Mouse (Mus musculus) intestine, postnatal 0 days (tissue): ENCODE data around the gene Rora. TPM values are rescaled to one million over a fixed set of nuclear protein-coding genes. Genes with fewer than 3 reads are reported as not detected.

Source experiments
- ATAC-seq: fragments of 200-750 bp; cut with Nextera tagmentation; 2 replicates; pipeline ENCODE4 v1.8.0; 2017; ENCODE audit warnings: mild to moderate bottlenecking, moderate TSS enrichment, moderate library complexity
- H3K27ac ChIP-seq: fragments of 300-500 bp; sonication (generic); 2 replicates; pipeline ENCODE4 v1.5.1; 2014; ENCODE audit warnings: mild to moderate bottlenecking, low read depth, low read length, moderate library complexity
- H3K27me3 ChIP-seq: fragments of 300-500 bp; sonication (generic); replicated peaks from 2 replicates; pipeline ENCODE4 v1.6.1; 2014; ENCODE audit warnings: low read length, mixed read lengths; ENCODE audit not compliant: control insufficient read depth, insufficient read depth
- H3K36me3 ChIP-seq: fragments of 300-500 bp; sonication (generic); 2 replicates; pipeline ENCODE4 v1.6.1; 2014; ENCODE audit warnings: mild to moderate bottlenecking, moderate library complexity; ENCODE audit not compliant: control insufficient read depth, insufficient read depth
- H3K4me1 ChIP-seq: fragments of 300-500 bp; sonication (generic); replicated peaks from 2 replicates; pipeline ENCODE4 v1.6.1; 2014; ENCODE audit warnings: antibody characterized with exemption, low read length, mixed read lengths; ENCODE audit not compliant: control insufficient read depth, insufficient read depth
- H3K4me2 ChIP-seq: fragments of 300-500 bp; sonication (generic); replicated peaks from 2 replicates; pipeline ENCODE4 v1.6.1; 2014; ENCODE audit warnings: low read depth, mild to moderate bottlenecking, moderate library complexity
- H3K4me3 ChIP-seq: fragments of 300-500 bp; sonication (generic); 2 replicates; pipeline ENCODE4 v1.5.1; 2014; ENCODE audit warnings: low read depth, low read length
- H3K9ac ChIP-seq: fragments of 300-500 bp; sonication (generic); 2 replicates; pipeline ENCODE4 v1.6.1; 2014; ENCODE audit warnings: mild to moderate bottlenecking, low read depth, low read length
- H3K9me3 ChIP-seq: fragments of 300-500 bp; sonication (generic); 2 replicates; pipeline ENCODE4 v1.6.1; 2016; ENCODE audit warnings: mixed run types; ENCODE audit not compliant: control insufficient read depth
- CTCF ChIP-seq: sonication (generic); IDR thresholded peaks from 2 replicates; pipeline ENCODE4 v1.5.1; 2016; ENCODE audit warnings: low read depth, mild to moderate bottlenecking, control low read depth, antibody characterized with exemption, moderate library complexity
- WGBS: fragments of 180-500 bp; shearing (Covaris S2); extraction: QIAGEN DNeasy Blood & Tissue Kit; methylation state at CpG from one replicate; pipeline ENCODE4 v1.1.7; 2014; 5-methylcytosine and 5-hydroxymethylcytosine counted together
- polyA plus RNA-seq: library from polyadenylated mRNA; unstranded; fragments of >200 nt; fragmentation: Nextera tagmentation; extraction: Ambion mirVana; gene quantifications from 2 replicates; pipeline ENCODE4 v1.2.1, GENCODE M21; 2015

The Rora gene
- polyA plus RNA-seq, 1 experiment from 2014 or later = 4.7 TPM

- WGBS = 49% methylated on average over 3 of the region's 3 CpGs
Observed at GRCm38 (mm10) chr9:68683938-68684337, 30.4 kb downstream of the Rora start.

DNA sequence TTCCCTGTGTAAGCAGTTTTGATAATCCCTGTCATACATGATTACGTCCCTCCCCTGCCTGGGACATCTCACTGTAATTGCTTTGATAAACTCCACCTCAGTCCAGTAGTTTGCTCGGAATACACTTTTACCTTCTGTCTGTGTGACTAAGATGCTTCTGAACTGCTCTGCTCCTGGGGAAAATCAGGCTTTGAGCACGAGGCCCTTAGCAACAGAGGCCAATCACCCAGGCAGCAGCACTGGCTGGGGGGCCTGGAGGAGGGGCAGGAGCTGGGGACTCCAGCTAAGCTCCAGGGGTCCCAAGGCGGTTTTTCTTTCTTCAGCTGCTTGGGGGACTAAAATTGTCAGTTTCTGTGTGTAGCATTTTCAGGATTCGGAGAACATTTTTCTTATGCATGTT lies 32.0 kb downstream of the Rora start:
- whole genome bisulfite sequencing = 43% methylated on average over 5 of the region's 5 CpGs
- Histone ChIP-seq H3K27me3 (no peaks in the 10 kb centered on the region), H3K27ac (no peak overlapping the region), H3K4me1 (no peaks in the 10 kb centered on the region), H3K36me3 (no peaks in the 10 kb centered on the region), H3K4me2 (no peak overlapping the region), H3K9ac (no peak overlapping the region), H3K4me3 (no peak overlapping the region), H3K9me3 (no peaks in the 10 kb centered on the region)
- no peak for TF ChIP-seq CTCF
- no peak for ATAC-seq

More at GRCm38 (mm10) chr9:68683938-68684337, 30.4 kb downstream of the Rora start:
- H3K27me3 ChIP-seq = no peaks in the 10 kb centered on the region
- H3K36me3 ChIP-seq = no peaks in the 10 kb centered on the region
- H3K4me2 ChIP-seq = no peak overlapping the region
- H3K27ac ChIP-seq = no peak overlapping the region
- TF ChIP-seq CTCF = no peak
- no peak overlapping the region for H3K4me3 ChIP-seq
- no peaks in the 10 kb centered on the region for H3K4me1 ChIP-seq
- no peaks in the 10 kb centered on the region for H3K9me3 ChIP-seq
- H3K9ac ChIP-seq = no peak overlapping the region
- no peak for ATAC-seq

DNA sequence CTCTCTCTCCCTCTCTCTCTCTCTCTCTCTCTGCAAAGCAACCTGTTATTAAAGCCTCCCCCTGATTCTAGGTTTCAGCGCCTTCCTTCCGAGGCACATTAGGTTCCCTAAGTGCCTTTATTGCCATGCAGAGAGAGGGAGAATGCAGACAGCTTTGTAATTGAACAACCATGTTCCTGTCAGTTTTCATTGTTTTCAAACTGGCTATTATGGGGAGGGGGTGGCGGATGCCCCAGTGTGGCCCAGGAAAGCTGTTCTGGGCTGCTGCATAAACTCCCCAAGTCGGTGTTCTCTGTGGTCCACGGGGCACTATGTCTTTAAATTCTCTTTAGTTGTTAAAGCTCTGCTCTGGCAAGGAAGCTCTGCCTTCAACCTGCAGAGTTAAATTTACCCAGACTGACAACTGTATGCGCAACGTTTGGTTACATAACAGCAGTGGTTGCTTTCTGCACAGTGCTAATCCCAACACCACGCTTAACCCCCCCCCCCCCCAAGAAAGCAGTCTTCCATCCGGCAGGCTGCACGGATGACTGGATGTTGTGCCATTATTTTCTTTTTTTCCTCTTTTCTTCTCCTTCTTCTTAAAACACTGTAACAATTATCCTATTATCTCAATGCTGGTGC lies 33.8 kb downstream of the Rora start:
- WGBS = 63% methylated on average over 10 of the region's 10 CpGs
- H3K4me3 ChIP-seq = no peak overlapping the region
- H3K4me2 ChIP-seq = no peak overlapping the region
- H3K36me3 ChIP-seq = no peaks in the 10 kb centered on the region
- no peaks in the 10 kb centered on the region for H3K27me3 ChIP-seq
- H3K9me3 ChIP-seq = no peaks in the 10 kb centered on the region
- TF ChIP-seq CTCF = no peak
- H3K4me1 ChIP-seq = no peaks in the 10 kb centered on the region
- no peak overlapping the region for H3K9ac ChIP-seq
- H3K27ac ChIP-seq = no peak overlapping the region
- no peak for ATAC-seq

DNA sequence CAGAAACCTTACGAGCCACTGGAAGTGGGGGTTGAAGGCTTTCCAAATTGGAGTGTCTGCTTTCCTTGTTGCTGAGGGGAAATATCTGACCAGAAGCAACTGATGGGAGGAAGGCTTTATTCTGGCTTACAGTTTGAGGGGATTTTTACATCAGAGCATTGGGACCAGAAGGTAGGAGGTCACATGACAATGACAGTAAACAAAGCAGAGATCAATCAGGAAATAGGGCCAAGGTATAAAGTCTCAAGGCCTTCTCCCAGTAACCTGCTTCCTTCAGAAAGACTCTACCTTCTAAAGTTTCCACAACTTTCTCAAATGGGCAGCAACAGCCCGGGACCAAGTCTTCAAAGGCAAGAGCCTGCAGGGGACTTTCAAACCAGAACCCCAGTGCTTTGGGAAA lies 34.6 kb downstream of the Rora start:
- WGBS = 86% methylated on average over 2 of the region's 2 CpGs
- TF ChIP-seq CTCF = no peak
- no peaks in the 10 kb centered on the region for H3K36me3 ChIP-seq
- ATAC-seq = no peak
- H3K27ac ChIP-seq = no peak overlapping the region
- no peaks in the 10 kb centered on the region for H3K9me3 ChIP-seq
- H3K9ac ChIP-seq = no peak overlapping the region
- H3K4me1 ChIP-seq = no peaks in the 10 kb centered on the region
- H3K4me3 ChIP-seq = no peak overlapping the region
- no peaks in the 10 kb centered on the region for H3K27me3 ChIP-seq
- H3K4me2 ChIP-seq = no peak overlapping the region

- no peak overlapping the region for H3K4me2 ChIP-seq
- no peaks in the 10 kb centered on the region for H3K4me1 ChIP-seq
- H3K9me3 ChIP-seq = no peaks in the 10 kb centered on the region
- no peak overlapping the region for H3K9ac ChIP-seq
- ATAC-seq = no peak
- no peaks in the 10 kb centered on the region for H3K27me3 ChIP-seq
- no peak overlapping the region for H3K27ac ChIP-seq
- 34% methylated on average over 4 of the region's 4 CpGs for WGBS
- TF ChIP-seq CTCF = peak; percentile 84
- H3K36me3 ChIP-seq = no peaks in the 10 kb centered on the region
- no peak overlapping the region for H3K4me3 ChIP-seq
Observed at GRCm38 (mm10) chr9:68689351-68689750, 35.8 kb downstream of the Rora start.

- Histone ChIP-seq H3K4me1 (no peaks in the 10 kb centered on the region), H3K27me3 (no peaks in the 10 kb centered on the region), H3K27ac (no peak overlapping the region), H3K36me3 (no peaks in the 10 kb centered on the region), H3K4me2 (no peak overlapping the region), H3K9ac (no peak overlapping the region), H3K4me3 (no peak overlapping the region), H3K9me3 (no peaks in the 10 kb centered on the region)
- ATAC-seq = no peak
- TF ChIP-seq CTCF = no peak
- 42% methylated on average over 4 of the region's 4 CpGs for WGBS
Observed at GRCm38 (mm10) chr9:68694889-68695495, 41.4 kb downstream of the Rora start.
